Mouse (Mus musculus) liver, embryonic 18 days (tissue): ENCODE results near the gene Mif. TPM values are rescaled to one million over a fixed set of nuclear protein-coding genes. Genes with fewer than 3 reads are reported as not detected.

ENCODE experiments used
- polyA plus RNA-seq: library from polyadenylated mRNA; depleted of rRNA; stranded (reverse); fragments of >200 nt; gene quantifications from 2 replicates; pipeline ENCODE4 v1.2.3, GENCODE M21; 2012; rRNA removed

Mif gene
- polyA plus RNA-seq, result 1,404 and 1,705 TPM in 2 replicates

DNA sequence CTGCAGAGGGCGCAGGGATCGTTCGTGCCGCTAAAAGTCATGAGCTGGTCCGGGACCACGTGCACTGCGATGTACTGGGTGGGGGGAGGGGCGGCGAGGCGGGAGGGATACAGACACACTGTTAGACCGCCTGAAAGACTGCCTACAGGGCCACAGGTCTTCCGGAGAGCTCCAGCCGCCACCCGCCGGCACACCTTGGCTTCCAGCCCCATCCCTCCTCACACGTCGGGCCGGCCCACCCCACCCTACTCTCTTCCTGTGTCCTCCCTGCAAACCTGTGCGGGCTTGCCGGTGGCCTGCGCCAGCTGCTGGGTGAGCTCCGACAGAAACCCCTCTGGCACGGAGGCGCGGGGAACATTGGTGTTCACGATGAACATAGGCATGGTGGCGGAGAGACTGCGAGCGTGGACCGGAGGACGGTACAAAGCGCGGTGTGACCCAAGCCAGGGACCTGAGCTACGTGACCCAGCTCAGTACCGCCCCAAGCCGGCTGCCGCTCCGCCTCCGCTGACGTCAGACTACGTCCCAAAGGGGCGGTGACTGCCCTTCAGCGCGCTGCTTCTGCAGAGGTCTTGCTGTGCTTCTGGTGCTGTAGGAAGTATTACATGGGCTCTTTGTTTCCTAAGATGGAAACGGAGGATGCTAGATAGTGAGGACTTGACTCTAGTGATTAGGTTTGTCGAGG, at the start of gene Mif:
Gene Mif (minus strand): TSS at position 455 of the 685 bp plus-strand sequence.

GRCm38 (mm10) chr10:75893089-75893750, 33.2 kb upstream of the Mif start, which contains the start of gene Derl3:
TSS of gene Derl3 (plus strand) at chr10:75893413.

DNA sequence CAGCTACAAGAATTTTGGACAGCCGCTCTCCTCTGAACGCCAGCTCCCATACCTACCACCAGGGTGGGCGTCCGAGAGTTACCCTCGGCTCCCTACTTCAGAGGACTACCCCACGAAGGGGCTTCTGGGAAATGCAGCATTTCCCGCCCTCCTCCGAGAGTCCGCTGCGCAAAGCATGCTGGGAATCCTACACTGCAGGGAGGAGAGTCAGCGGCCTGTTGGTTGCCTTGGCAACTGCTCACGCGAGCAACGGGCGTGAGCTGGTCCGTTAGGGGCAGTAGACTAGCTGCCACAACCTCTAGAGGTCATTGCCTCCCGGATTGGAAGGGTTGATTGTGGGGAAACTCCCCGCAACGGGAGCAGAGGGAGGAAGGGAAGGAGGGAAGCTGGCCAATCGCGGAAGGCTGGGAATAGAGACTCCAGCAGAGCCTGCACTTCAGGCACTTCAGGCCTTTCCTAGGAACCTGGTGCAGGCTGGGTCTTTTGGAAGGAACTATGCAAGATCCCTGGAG, 22.7 kb downstream of the Mif start, which contains the start of gene Gstt2:
Gene Gstt2 (minus strand): TSS at position 177 of the 512 bp plus-strand sequence.

DNA sequence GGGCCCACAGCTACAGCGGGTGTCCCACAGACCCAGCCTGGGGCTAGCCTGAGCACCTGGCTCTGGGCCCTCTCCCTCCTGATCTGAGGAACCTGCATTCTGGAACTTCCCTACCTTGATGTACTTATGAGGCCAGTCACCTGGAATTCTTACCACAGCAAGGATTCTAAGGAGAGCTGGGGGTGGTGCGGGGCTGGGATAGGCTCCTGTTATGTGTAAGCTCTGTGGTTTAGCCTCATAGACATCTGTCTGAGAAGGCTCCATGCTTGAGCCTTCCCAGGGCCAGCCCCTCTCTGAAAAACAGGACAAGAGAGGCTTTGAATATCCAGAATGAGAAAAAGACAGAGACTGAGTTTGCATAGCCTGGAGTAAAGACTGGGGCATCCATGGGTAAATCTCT, 37.6 kb downstream of the Mif start, which contains the start of gene Gstt4:
Gene Gstt4 (minus strand): TSS at position 101 of the 400 bp plus-strand sequence.

Other genes with a start within 250 kb of the Mif start
- 1.4 TPM in 2 replicates for gene Susd2, start 216.2 kb downstream of the Mif start, polyA plus RNA-seq
- 9.1 and 10.2 TPM in 2 replicates for gene Cabin1, start 95.9 kb downstream of the Mif start, polyA plus RNA-seq
- gene Ddt, start 86.8 kb downstream of the Mif start, polyA plus RNA-seq, result 364 and 391 TPM in 2 replicates
- gene Gm20441, start 79.3 kb downstream of the Mif start, polyA plus RNA-seq, result 0.07 TPM in 1 of 2 replicates, not detected in the other
- 14.6 and 18.6 TPM in 2 replicates for gene Gstt3, start 78.8 kb downstream of the Mif start, polyA plus RNA-seq
- gene Gstt1, start 61.7 kb downstream of the Mif start, polyA plus RNA-seq, result 287 and 357 TPM in 2 replicates
- 0.05 TPM in 1 of 2 replicates, not detected in the other for gene Gstt4, start 37.7 kb downstream of the Mif start, polyA plus RNA-seq
- 83.1 and 102 TPM in 2 replicates for gene Gstt2, start 22.8 kb downstream of the Mif start, polyA plus RNA-seq
- 0.78 and 1.6 TPM in 2 replicates for gene Derl3, start 33.2 kb upstream of the Mif start, polyA plus RNA-seq
- 16.7 and 17.9 TPM in 2 replicates for gene Smarcb1, start 61.4 kb upstream of the Mif start, polyA plus RNA-seq
- 218 and 226 TPM in 2 replicates for gene Chchd10, start 72.9 kb upstream of the Mif start, polyA plus RNA-seq
- gene Mmp11, start 76.3 kb upstream of the Mif start, polyA plus RNA-seq, result 1.7 and 2.3 TPM in 2 replicates
- 13.6 and 15.6 TPM in 2 replicates for gene Gm867, start 80.4 kb upstream of the Mif start, polyA plus RNA-seq
- gene Vpreb3, start 82.8 kb upstream of the Mif start, polyA plus RNA-seq, result 24.5 and 38.1 TPM in 2 replicates
- 0.23 and 0.24 TPM in 2 replicates for gene Gm5134, start 94.3 kb upstream of the Mif start, polyA plus RNA-seq
- gene Zfp280b, start 172.4 kb upstream of the Mif start, polyA plus RNA-seq, result 5.5 and 5.6 TPM in 2 replicates